Mouse (Mus musculus) left cerebral cortex, adult 8-10 months (tissue): ENCODE data around the gene Rasal2. TPM values are rescaled to one million over a fixed set of nuclear protein-coding genes. Genes with fewer than 3 reads are reported as not detected.

Experiments
- total RNA-seq, 4 experiments: library from RNA; stranded (reverse); gene quantifications; 2 replicates each; pipeline ENCODE4 v1.2.4; 2022

Gene Rasal2
- total RNA-seq, 4 experiments from 2014 or later = 72.5 to 78.8 (median 74.9) TPM

Other genes starting within 250 kb of the Rasal2 start
- 1 to 10 TPM; 5.4 to 8.3 (median 7.5) TPM for gene Cryzl2, start 46.0 kb upstream of the Rasal2 start, total RNA-seq
- 1 to 10 TPM in 2 of 4 experiments, under 1 TPM in 2; 0.89 to 1.1 (median 1.0) TPM for gene Sec16b, start 94.1 kb upstream of the Rasal2 start, total RNA-seq